Mouse (Mus musculus) c-Kit-positive CD71-negative TER-119-negative erythroid progenitor cells, embryonic 14.5 days (primary cell): Measurements from ENCODE around the gene Htr2b.
A peak's percentile ranks its signal among the peaks of the same experiment; 100 is the strongest.

ENCODE experiments used
- DNase-seq: peaks from one replicate; pipeline ENCODE4 v3.0.0-alpha.2; 2013; ENCODE audit warnings: low read depth

Gene Htr2b

DNA sequence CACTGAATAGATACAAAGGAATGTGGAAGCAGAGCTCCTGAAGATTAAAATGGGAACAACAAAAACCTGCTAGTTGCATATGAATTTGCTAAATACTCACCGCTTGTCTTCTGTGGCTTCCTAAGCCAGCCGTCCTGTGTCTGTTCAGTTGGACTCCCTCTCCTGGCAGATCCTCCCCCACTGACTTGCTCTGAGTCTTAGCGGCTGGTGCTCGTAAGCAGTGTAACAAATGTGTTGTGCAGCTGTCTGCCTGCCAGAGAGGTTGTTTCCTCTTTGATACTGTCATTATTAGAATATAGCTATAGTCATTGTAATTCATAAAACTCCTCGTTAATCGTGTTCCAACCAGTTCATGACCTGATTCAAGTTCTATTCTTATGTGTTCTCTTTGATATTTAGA is at the start of gene Htr2b:
Htr2b (minus strand) TSS at position 192 of the 400 bp plus-strand sequence.
- no peak for DNase-seq

DNA sequence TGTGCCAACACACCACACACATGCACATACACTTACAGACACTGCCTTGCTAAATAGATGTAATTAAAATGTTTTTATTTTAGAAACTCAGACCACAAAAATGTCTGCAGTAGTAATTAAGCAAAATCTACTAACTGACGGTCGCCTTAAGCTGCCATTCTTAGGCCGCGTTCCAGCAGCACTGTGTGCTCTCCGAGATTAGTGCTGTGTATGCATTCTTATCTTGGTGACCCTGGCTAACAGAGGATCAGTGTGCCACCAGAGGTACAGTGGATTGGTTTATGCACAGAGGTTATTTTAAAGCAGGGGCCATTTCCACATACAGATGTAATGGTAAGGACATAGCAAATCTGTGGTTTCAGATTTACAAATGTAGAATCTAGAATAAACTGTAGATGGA is 49.3 kb upstream of the Htr2b start:
- DNase-seq, result no peak

DNA sequence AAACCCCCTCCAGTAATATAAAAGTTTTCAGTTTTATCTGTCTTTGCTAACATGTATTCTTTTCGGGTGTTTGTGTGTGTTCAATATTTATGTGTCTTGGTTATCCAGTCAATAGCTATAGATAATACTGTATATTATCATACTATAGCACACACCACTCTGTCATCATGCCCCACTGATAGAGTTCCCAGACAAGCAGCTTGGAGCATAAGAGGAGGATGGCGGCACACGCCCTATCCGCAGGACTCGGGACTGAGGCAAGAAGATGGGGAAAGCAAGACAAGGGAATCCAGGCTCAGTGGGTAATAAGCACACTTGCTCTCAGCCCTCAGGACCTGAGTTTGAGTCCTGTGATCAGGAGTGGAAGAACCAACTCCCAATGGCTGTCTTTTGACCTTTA is 48.7 kb upstream of the Htr2b start:
- no peak for DNase-seq

- no peak for DNase-seq
Observed at GRCm38 (mm10) chr1:86160059-86160458, 48.3 kb upstream of the Htr2b start.

DNA sequence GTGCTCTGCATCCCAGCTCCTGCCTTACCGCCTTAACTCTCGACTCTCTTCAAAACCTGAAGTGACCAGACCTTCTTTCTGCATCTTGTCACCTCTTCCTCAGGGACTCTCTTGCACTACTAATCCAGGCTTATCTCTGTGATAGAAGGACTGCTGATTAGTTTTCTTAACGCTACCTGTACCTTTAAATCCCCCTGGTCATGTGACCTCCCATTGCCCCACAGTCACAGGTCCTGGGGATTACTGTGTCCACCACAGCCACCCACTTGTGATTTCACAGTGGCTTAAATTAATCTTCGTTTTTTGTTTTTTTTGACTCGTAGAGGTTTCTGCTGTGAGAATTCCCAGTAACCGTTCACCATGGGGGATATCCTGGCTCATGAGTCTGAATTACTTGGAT is 44.8 kb upstream of the Htr2b start:
- DNase-seq, result no peak

DNA sequence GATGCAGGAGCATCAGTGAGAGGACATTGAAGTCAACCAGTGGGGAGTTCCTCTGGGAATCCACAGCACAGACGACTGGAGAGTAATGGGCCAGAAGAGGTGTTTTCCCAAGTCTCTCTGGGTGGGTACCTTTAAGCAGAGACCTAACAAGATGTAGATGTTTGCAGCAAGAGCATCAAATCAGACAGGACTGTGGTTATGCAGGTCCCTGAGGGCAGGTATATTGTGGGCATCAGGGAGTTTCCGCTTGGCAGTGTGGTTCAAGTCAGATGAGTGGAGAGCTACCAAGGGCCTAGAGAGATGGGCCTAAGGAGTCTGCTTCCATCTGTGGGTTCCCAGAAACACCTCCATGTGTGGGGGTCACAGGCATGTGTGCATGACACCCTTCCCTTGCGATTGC is 44.3 kb upstream of the Htr2b start:
- no peak for DNase-seq

- DNase-seq, result no peak
Observed at GRCm38 (mm10) chr1:86154824-86155164, 43.0 kb upstream of the Htr2b start.

DNA sequence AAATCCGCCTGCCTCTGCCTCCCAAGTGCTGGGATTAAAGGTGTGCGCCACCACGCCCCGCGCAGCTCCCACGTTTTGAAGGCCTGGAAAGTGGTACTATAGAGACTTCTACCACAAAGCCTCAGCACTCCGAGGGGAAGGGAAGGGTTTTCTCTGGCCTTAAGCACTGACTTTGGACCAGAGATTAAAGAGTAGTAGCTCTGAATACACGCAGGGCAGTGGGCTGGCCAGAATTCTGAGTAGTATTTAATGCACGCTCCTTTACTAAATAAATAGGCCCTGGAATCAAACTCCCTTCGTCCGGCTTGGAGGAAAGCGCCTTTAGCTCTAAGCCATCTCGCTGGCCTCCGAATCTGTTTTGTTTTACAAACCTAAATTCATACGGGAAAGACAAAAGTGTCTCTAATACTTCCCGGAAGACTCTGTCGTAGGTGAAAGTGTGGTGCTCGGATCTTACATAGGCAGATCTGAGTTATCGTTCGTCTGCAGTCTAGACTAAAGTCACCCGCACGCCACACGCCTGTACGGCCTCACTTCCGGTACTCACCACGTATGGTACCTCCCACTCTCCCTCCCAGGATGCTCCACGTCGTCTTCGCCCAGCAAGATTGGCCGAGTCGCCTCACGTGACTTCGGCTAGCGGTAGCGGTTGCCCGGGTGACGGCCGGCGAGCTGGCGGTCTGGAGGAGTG is 42.5 kb upstream of the Htr2b start, which contains the start of gene Armc9:
Armc9 (plus strand) TSS at position 648 of the 691 bp plus-strand sequence.
- peak; percentile 90 for DNase-seq

DNA sequence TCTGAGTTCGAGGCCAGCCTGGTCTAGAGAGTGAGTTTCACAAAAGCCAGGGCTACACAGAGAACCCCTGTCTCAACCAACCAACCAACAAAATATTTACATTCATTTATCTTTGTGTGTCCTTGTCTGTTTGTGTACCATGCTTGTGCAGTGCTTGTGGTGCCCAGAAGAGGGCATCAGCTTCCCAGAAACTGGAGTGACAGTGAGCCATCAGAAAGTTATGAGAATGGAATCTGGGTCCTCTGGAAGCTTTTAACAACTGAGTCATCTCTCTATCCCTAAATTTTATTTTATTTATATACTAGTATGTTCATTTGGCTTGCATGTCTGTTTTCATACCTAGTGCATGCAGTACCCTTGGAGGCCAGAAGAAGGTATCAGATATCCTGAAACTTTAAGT is 40.8 kb upstream of the Htr2b start:
- no peak for DNase-seq

DNA sequence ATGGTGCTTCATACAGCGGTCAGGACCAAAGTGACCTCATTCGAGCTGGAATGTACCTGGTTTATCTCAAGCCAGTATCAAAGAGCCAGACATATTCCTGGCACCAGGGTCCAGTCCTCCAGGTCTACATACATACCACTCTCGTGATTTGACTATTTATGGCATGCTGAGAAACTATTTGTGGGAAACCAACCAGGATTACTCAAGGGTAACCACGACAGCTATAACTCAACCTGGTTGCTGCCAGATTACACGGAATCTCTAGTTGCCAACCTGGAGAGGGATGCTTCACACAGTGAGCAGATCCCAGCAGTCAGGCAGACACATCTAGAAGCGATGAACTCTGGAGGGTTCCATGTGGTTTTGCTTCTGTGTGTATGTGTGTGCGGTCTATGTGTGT is 39.6 kb upstream of the Htr2b start:
- no peak for DNase-seq

GRCm38 (mm10) chr1:86150929-86151328 is 39.2 kb upstream of the Htr2b start:
- DNase-seq, result no peak

GRCm38 (mm10) chr1:86148161-86148560 is 36.4 kb upstream of the Htr2b start:
- no peak for DNase-seq

DNA sequence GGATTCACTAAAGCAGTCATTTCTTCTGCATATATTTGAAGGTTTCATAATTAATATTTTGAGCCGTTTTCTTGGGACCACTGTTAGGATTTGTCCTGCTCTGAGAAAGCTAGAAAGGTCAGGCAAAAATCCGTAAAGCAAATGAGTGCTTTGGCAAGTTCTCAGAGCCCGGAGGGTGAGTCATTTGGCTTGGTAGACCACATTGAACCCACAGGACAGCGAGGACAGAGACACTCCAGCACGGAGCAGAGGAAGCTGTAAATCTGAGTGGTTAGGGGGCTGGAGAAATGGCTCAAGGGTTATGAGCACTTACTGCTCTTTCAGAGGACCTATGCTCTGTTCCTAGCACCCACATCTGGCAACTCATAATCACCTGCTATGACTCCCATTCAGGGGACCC is 35.8 kb upstream of the Htr2b start:
- peak; percentile 28 for DNase-seq

- DNase-seq, result no peak
Observed at GRCm38 (mm10) chr1:86146293-86146692, 34.5 kb upstream of the Htr2b start.

- DNase-seq, result no peak
Observed at GRCm38 (mm10) chr1:86144001-86144944, 32.5 kb upstream of the Htr2b start.

GRCm38 (mm10) chr1:86143165-86143564 is 31.4 kb upstream of the Htr2b start:
- no peak for DNase-seq

DNA sequence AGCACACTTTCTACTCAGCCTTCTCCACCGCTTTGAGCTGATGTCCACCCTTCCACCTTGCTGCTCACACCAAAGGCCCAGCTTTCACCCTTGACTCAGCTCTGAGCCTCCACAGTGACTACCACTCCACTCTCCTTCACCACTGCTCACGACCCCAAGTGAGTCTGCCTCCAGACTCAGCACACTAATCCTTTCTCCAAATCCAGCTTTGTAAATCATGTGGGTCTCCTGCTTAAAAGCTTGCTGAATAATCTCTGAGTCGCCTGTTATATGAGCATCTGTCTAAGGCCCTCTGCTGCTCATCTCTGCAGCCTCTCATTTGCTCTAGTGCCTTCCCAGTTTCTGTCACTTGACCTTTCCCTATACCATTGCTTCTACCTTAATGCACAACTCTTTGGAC is 29.3 kb upstream of the Htr2b start:
- no peak for DNase-seq

GRCm38 (mm10) chr1:86135315-86135714 is 23.5 kb upstream of the Htr2b start:
- no peak for DNase-seq

DNA sequence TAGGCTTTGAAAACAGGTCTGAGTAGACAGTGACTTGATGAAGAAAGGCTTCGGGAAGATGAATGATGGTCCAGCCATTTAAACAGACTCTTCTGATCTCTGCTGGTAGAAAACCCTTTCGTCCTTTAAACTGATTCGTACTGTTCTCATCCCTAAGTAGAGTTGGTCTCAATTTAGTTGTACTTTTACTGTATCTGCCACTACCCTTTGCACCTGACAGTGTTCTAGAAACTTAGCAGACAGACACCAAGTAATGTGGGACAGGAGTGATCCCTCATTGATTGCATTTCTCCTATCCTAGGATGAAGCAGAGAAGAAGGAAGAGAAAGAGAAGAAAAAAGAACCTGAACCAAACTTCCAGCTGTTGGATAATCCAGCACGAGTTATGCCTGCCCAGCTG is 21.6 kb upstream of the Htr2b start, which contains the start of gene Gm21972:
Gm21972 (plus strand) TSS at position 301 of the 400 bp plus-strand sequence.
- no peak for DNase-seq

DNA sequence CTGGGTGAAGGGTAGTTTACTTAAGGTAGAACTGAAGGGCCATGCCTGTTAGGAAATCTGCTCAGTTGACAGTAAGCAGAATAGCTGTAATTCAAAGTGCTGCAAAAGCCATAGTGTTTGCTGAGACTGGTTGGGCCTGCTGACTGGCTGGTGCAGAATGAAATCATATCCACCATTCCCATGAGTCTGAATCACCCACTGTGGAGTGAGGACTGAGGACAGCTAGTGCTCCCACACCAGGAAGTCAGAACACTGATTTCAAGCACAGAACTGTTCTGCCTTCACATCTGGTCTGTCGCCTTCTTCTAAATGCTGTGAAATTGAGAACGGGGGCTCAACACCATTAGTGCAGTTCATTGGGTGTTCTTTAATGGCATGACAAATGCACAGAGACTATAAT is 14.3 kb upstream of the Htr2b start:
- DNase-seq, result no peak

DNA sequence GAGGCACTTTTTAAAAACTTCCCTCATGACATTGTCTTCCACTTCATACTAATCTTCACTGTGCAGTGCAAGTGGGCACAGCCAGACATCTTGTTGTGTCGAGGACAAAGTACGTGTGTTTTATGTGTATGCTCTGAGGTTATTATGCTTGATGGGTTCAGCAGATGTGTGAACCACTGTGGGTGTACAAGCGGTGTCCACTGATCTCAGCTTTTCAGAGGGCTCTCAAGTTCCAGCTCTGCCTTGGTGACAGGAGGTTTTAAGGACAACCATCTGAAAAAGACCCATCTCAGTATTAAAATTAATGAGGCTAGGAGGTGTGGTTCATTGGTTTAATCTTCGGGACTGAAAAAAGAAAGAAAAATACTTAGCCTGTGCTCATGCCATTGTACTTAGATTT is 7.8 kb upstream of the Htr2b start:
- DNase-seq, result no peak

GRCm38 (mm10) chr1:86114141-86114540 is 2.4 kb upstream of the Htr2b start:
- DNase-seq, result no peak

DNA sequence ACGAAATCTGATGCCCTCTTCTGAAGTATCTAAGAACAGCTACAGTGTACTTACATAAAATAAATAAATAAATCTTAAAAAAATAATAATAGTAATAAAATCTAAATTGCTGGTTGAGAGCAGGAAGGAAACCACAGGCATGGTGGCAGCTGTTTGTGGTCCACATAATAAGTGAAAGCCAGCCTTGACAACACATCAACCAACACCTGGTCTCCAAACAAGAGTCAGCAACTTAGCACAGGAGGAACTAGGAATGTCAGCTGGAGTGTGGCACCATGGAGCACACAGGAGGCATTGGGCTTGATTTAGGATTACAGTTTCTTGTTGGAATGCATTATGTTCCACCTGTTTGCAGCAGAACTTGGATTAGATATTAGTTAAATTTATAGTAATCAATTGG is 6.7 kb downstream of the Htr2b start:
- DNase-seq, result no peak
